Mouse (Mus musculus): ENCODE measurements around the gene Ccdc120. TPM values are rescaled to one million over a fixed set of nuclear protein-coding genes. Genes with fewer than 3 reads are reported as not detected.
A peak's percentile ranks its signal among the peaks of the same experiment; 100 is the strongest.

The Ccdc120 gene
- polyA plus RNA-seq, 1 experiment from 2014 or later = 20.7 TPM

DNA sequence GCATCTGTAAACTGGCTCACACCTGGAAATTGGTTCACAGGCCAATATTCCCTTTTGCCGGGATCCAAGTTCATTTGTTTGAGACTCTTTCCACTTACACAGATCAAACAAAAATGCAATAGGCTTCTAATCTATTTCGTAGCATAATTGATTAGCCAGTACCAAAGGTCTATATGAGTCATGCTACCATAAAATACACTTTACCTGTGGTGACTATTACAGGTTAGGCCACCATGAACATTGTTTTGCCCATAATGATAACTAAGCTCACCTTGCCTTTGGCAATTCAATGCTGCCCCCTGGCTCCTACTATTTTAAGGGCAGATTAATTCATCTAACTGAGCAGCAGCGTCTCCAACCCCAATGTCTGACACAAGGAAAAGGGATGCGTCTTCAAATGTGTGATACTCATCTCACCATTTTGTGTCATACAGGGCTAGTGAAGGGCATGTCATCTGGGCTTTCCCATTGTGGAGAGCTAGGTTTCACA is 31.9 kb upstream of the Ccdc120 start:
- peak; percentile 90 for ATAC-seq
- H3K4me3 ChIP-seq (ENCODE audit: low read depth, low read length) = no peak overlapping the region
- no peak overlapping the region for H3K27ac ChIP-seq (ENCODE audit: low read depth, low read length)
- no peak overlapping the region for H3K4me2 ChIP-seq (replicated peaks; ENCODE audit: low read depth)
- no peaks in the 10 kb centered on the region for H3K36me3 ChIP-seq (ENCODE audit: control insufficient read depth, insufficient read depth)
- no peaks in the 10 kb centered on the region for H3K27me3 ChIP-seq (replicated peaks; ENCODE audit: control insufficient read depth, insufficient read depth, low read length)
- H3K9me3 ChIP-seq (ENCODE audit: control insufficient read depth) = no peaks in the 10 kb centered on the region
- TF ChIP-seq CTCF (IDR thresholded peaks at IDR 0.05; ENCODE audit: low read depth) = peak; percentile 64
- H3K9ac ChIP-seq (ENCODE audit: low read depth, low read length) = no peak overlapping the region
- WGBS = 56% methylated on average over 4 of the region's 4 CpGs
- H3K4me1 ChIP-seq (replicated peaks; ENCODE audit: control insufficient read depth, insufficient read depth, low read length) = no peaks in the 10 kb centered on the region

DNA sequence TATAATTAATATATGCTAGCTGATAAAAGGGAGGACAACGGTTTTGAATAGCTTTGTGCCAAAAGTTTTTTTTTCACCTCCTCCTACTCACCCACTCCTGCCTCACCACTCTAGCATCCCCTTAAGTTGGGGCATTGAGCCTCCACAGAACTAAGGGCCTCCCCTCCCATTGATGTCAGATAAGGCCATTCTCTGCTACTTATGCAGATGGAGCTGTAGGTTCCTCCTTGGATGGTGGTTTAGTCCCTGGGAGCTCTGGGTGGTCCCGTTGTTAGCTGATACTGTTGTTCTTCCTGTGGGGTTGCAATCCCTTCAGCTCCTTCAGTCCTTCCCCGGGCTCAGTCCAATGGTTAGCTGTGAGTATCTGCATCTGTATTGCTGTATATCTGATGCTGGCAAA is 28.6 kb upstream of the Ccdc120 start:
- no peak overlapping the region for H3K4me2 ChIP-seq (replicated peaks; ENCODE audit: low read depth)
- no peaks in the 10 kb centered on the region for H3K4me1 ChIP-seq (replicated peaks; ENCODE audit: control insufficient read depth, insufficient read depth, low read length)
- H3K27ac ChIP-seq (ENCODE audit: low read depth, low read length) = no peak overlapping the region
- no peaks in the 10 kb centered on the region for H3K9me3 ChIP-seq (ENCODE audit: control insufficient read depth)
- whole genome bisulfite sequencing = 17% methylated on average over 3 of the region's 3 CpGs
- no peaks in the 10 kb centered on the region for H3K36me3 ChIP-seq (ENCODE audit: control insufficient read depth, insufficient read depth)
- no peaks in the 10 kb centered on the region for H3K27me3 ChIP-seq (replicated peaks; ENCODE audit: control insufficient read depth, insufficient read depth, low read length)
- ATAC-seq = no peak
- H3K4me3 ChIP-seq (ENCODE audit: low read depth, low read length) = no peak overlapping the region
- no peak overlapping the region for H3K9ac ChIP-seq (ENCODE audit: low read depth, low read length)
- no peak for TF ChIP-seq CTCF (IDR thresholded peaks at IDR 0.05; ENCODE audit: low read depth)

DNA sequence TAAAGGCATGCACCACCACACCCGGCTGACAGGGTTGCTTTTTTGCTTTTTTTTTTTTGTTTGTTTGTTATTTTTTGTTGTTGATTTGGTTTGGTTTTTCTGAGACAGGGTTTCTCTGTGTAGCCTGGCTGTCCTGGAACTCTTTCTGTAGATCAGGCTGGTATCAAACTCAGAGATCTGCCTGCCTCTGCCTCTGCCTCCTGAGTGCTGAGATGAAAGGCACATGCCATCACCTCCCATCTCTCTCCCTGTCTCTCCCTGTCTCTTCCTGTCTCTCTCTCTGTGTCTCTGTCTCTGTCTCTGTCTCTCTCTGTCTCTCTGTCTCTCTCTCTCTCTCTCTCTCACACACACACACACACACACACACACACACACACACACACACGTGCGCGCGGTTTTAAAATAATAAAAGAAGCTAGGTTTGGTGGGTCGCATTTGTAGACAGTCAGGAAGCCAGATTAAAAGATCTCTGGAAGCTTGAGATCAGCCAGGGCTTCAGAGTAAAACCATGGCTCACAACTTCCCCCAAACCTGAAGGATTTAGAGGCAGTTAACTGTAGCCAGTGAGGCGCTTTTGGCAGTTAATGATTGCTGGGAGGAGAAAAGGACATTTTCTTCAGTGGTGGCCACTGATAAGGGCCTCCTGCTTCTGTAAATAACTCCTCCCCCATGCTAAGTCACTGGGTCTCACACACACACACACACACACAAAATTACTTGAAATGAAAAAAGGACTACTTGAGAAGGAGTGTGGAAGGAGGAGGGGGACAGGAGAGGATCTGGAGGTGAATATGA is 27.9 kb upstream of the Ccdc120 start:
- Histone ChIP-seq H3K9me3 (ENCODE audit: control insufficient read depth) (no peaks in the 10 kb centered on the region), H3K27ac (ENCODE audit: low read depth, low read length) (no peak overlapping the region), H3K4me3 (ENCODE audit: low read depth, low read length) (no peak overlapping the region), H3K27me3 (replicated peaks; ENCODE audit: control insufficient read depth, insufficient read depth, low read length) (no peaks in the 10 kb centered on the region), H3K4me2 (replicated peaks; ENCODE audit: low read depth) (no peak overlapping the region), H3K4me1 (replicated peaks; ENCODE audit: control insufficient read depth, insufficient read depth, low read length) (no peaks in the 10 kb centered on the region), H3K36me3 (ENCODE audit: control insufficient read depth, insufficient read depth) (peaks cover 2% of the 10 kb centered on the region; the same call in 1 of the 2 replicates), H3K9ac (ENCODE audit: low read depth, low read length) (no peak overlapping the region)
- no peak for ATAC-seq
- WGBS = 53% methylated on average over 7 of the region's 7 CpGs
- TF ChIP-seq CTCF (IDR thresholded peaks at IDR 0.05; ENCODE audit: low read depth) = no peak

DNA sequence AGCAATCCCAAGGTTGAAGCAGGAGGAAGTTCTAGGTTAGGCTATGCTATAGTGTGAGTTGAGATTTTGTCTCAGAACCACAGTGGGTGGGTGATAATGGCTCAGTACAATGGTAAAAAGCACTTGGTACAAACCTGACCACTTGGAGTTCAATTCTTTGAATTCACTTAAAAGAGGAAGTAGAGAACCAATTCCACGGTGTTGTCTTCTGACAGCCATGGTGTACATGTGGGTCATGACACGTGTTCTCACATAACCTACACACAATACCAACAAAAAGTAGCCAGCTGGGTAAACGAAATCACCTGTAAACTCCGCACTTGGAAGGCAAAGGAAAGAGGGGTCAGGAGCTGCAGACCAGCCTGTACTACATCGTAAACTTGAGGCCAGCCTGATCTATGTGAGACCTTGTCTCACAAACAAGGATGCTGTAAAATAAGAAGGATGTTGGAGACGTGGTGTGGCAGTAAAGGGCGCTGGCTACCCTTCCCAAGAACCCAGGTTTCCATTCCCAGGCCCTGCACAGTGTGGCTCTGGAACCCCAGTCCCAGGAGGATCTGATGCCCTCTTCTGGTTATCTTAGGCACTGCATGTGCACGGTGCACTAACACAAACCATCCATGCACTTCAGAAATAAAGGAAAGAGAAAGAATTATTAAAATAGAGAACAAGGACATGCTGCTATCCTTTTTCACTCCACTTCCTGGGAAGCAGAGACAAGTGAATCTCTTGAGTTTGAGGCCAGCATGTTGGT is 25.8 kb upstream of the Ccdc120 start:
- no peak overlapping the region for H3K4me2 ChIP-seq (replicated peaks; ENCODE audit: low read depth)
- H3K9me3 ChIP-seq (ENCODE audit: control insufficient read depth) = no peaks in the 10 kb centered on the region
- peak; percentile 79 for TF ChIP-seq CTCF (IDR thresholded peaks at IDR 0.05; ENCODE audit: low read depth)
- H3K36me3 ChIP-seq (ENCODE audit: control insufficient read depth, insufficient read depth) = peaks cover 8% of the 10 kb centered on the region; the same call in 1 of the 2 replicates
- H3K4me1 ChIP-seq (replicated peaks; ENCODE audit: control insufficient read depth, insufficient read depth, low read length) = no peaks in the 10 kb centered on the region
- H3K27ac ChIP-seq (ENCODE audit: low read depth, low read length) = no peak overlapping the region
- H3K4me3 ChIP-seq (ENCODE audit: low read depth, low read length) = no peak overlapping the region
- no peak overlapping the region for H3K9ac ChIP-seq (ENCODE audit: low read depth, low read length)
- H3K27me3 ChIP-seq (replicated peaks; ENCODE audit: control insufficient read depth, insufficient read depth, low read length) = no peaks in the 10 kb centered on the region
- 49% methylated on average over 8 of the region's 8 CpGs for WGBS
- no peak; the same call in 1 of the 2 replicates for ATAC-seq

DNA sequence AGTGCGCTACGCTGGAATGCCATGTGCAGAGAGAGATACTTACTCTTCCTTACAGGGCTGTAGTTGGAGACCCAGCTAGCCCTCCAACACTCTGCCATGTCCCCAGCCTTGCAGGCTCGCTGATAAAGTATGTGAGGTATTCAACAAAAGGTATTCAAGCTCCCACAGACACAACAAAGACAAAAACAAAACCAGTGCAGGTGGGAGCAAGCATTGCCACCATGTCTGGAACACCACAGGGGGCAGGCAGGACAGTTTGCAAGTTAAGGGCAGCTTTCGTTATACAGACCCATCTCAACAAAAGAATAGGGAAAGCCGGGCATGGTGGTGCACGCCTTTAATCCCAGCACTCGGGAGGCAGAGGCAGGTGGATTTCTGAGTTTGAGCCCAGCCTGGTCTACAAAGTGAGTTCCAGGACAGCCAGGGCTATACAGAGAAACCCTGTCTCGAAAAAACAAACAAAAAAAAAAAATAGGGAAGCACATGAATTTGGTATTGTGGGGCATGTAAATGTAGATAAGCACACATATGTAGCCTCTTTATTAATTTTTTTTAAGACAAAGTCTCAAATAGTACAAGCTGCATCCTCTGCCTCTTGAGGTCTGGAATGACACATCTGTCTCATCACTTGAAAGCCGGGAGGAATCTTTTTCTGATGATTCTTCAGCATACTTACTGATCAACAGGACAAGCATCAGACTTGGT is 24.9 kb upstream of the Ccdc120 start:
- H3K9ac ChIP-seq (ENCODE audit: low read depth, low read length) = no peak overlapping the region
- H3K4me3 ChIP-seq (ENCODE audit: low read depth, low read length) = no peak overlapping the region
- H3K27ac ChIP-seq (ENCODE audit: low read depth, low read length) = no peak overlapping the region
- no peak for TF ChIP-seq CTCF (IDR thresholded peaks at IDR 0.05; ENCODE audit: low read depth)
- WGBS = 74% methylated on average over 9 of the region's 9 CpGs
- H3K4me1 ChIP-seq (replicated peaks; ENCODE audit: control insufficient read depth, insufficient read depth, low read length) = no peaks in the 10 kb centered on the region
- no peaks in the 10 kb centered on the region for H3K27me3 ChIP-seq (replicated peaks; ENCODE audit: control insufficient read depth, insufficient read depth, low read length)
- H3K36me3 ChIP-seq (ENCODE audit: control insufficient read depth, insufficient read depth) = peaks cover 15% of the 10 kb centered on the region; the same call in 1 of the 2 replicates
- no peaks in the 10 kb centered on the region for H3K9me3 ChIP-seq (ENCODE audit: control insufficient read depth)
- no peak overlapping the region for H3K4me2 ChIP-seq (replicated peaks; ENCODE audit: low read depth)
- no peak for ATAC-seq

DNA sequence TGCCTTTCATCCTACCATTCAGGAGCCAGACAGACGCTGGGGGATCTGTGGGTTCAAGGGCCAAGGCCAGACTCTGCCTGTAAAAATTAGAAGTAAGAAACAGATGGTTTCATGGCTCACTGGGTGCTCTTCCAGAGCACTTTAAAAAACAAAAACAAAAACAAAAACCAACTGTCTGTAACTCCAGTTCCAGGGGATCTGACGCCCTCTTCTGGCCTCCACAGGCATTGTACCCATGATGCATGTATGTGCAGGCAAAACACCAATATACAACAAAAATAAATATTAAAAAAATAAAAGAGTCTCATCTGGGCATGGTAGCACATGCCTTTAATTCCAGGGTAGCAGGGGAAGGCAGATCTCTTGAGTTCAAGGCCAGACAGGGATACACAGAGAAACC is 22.1 kb upstream of the Ccdc120 start:
- Histone ChIP-seq H3K4me2 (replicated peaks; ENCODE audit: low read depth) (no peak overlapping the region), H3K4me3 (ENCODE audit: low read depth, low read length) (no peak overlapping the region), H3K36me3 (ENCODE audit: control insufficient read depth, insufficient read depth) (peaks cover 24% of the 10 kb centered on the region; the same call in 1 of the 2 replicates), H3K27me3 (replicated peaks; ENCODE audit: control insufficient read depth, insufficient read depth, low read length) (no peaks in the 10 kb centered on the region), H3K9me3 (ENCODE audit: control insufficient read depth) (no peaks in the 10 kb centered on the region), H3K27ac (ENCODE audit: low read depth, low read length) (no peak overlapping the region), H3K4me1 (replicated peaks; ENCODE audit: control insufficient read depth, insufficient read depth, low read length) (no peaks in the 10 kb centered on the region), H3K9ac (ENCODE audit: low read depth, low read length) (no peak overlapping the region)
- peak; percentile 53 for TF ChIP-seq CTCF (IDR thresholded peaks at IDR 0.05; ENCODE audit: low read depth)
- 50% methylated on average over 2 of the region's 2 CpGs for WGBS
- ATAC-seq = no peak

All from intestine, postnatal 0 days (tissue).